Mouse (Mus musculus) kidney, embryonic 14.5 days (tissue): ENCODE data around the gene Igsf8. TPM values are rescaled to one million over a fixed set of nuclear protein-coding genes. Genes with fewer than 3 reads are reported as not detected.

Experiments
- ATAC-seq: fragments of 200-750 bp; cut with Nextera tagmentation; 2 replicates; pipeline ENCODE4 v1.8.0; 2017; ENCODE audit warnings: moderate number of reproducible peaks, mild to moderate bottlenecking, moderate TSS enrichment, moderate library complexity; ENCODE audit not compliant: low FRiP score, low TSS enrichment
- H3K27ac ChIP-seq: fragments of 300-500 bp; sonication (generic); 2 replicates; pipeline ENCODE4 v1.5.1; 2014; ENCODE audit warnings: low read depth, mild to moderate bottlenecking, low read length, moderate library complexity, mixed read lengths
- H3K27me3 ChIP-seq: fragments of 300-500 bp; sonication (generic); 2 replicates; pipeline ENCODE4 v1.6.1; 2014; ENCODE audit warnings: mild to moderate bottlenecking, low read length; ENCODE audit not compliant: control insufficient read depth, insufficient read depth
- H3K36me3 ChIP-seq: fragments of 300-500 bp; sonication (generic); 2 replicates; pipeline ENCODE4 v1.6.1; 2014; ENCODE audit warnings: low read length, mixed read lengths; ENCODE audit not compliant: control insufficient read depth, insufficient read depth
- H3K4me1 ChIP-seq: fragments of 300-500 bp; sonication (generic); 2 replicates; pipeline ENCODE4 v1.6.1; 2014; ENCODE audit warnings: low read length, mixed read lengths; ENCODE audit not compliant: control insufficient read depth, insufficient read depth
- H3K4me2 ChIP-seq: fragments of 300-500 bp; sonication (generic); replicated peaks from 2 replicates; pipeline ENCODE4 v1.6.1; 2014; ENCODE audit warnings: low read depth, mild to moderate bottlenecking, low read length
- H3K4me3 ChIP-seq: fragments of 300-500 bp; sonication (generic); 2 replicates; pipeline ENCODE4 v1.5.1; 2014; ENCODE audit warnings: mild to moderate bottlenecking, low read length
- H3K9ac ChIP-seq: fragments of 300-500 bp; sonication (generic); 2 replicates; pipeline ENCODE4 v1.6.1; 2014; ENCODE audit warnings: low read depth, mild to moderate bottlenecking, low read length, moderate library complexity
- H3K9me3 ChIP-seq: fragments of 300-500 bp; sonication (generic); 2 replicates; pipeline ENCODE4 v1.6.1; 2016; ENCODE audit warnings: low read length; ENCODE audit not compliant: control insufficient read depth
- WGBS: fragments of 180-500 bp; shearing (Covaris S2); extraction: QIAGEN DNeasy Blood & Tissue Kit; methylation state at CpG from one replicate; pipeline ENCODE4 v1.1.7; 2014; 5-methylcytosine and 5-hydroxymethylcytosine counted together
- polyA plus RNA-seq: library from polyadenylated mRNA; unstranded; fragments of >200 nt; fragmentation: Nextera tagmentation; extraction: Ambion mirVana; gene quantifications from 2 replicates; pipeline ENCODE4 v1.2.1, GENCODE M21; 2014

Igsf8 gene
- polyA plus RNA-seq, 1 experiment from 2014 or later: 53.1 TPM

DNA sequence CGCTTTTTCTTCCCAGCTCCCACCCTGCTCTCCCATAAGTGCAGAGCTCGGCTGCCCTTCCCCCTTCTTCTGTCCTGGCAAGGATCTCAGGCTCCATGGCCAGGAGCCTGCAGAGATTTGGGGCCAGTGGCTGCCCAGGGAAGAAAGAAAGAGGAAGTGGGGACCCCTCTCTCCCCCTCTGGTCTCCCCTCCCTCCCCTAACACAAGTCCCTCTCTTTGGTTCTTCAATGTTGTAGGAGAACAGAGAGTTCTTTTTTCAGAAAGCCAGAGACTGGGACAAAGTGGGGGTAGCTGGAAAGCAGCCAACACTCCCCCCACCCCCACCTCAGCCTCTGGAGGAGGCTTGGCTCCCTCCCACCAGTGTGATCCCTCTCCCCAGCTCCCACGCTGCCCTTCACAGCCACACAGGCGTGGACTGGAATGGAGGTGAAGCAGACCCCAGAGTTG lies 34.3 kb downstream of the Igsf8 start:
- peaks cover 19% of the 10 kb centered on the region for H3K4me1 ChIP-seq

DNA sequence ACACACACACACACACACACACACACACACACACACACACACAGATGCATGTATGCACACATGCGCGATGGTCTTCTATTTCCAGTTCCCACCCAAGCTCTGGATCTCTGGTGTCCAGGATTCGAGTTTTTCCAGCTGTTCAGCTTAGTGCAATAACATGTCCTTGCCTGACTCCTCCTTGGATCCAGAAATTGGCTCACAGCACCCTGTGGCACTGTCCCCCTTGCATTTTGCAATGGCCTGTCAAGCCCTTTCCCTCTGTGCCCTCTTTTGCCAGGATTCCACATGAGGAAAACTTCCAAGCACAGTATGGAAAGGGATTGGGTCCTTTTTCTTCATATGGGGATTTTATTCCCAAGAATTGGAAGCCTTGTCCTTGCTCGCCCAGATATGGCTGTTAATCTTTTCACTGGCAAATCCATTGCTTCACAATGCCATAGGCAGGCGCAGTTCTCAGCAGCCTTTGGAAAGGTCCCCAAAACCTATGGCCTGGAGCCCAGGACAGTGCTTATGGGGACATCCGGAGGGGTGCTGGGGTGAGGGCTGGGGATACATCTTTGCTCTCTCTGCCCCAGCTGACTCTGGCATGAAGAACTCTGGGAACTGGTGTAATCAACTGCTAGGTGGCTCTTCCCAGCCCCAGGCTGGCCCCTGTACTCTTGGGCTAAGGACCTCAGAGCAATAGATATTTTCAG lies 35.5 kb downstream of the Igsf8 start:
- no peaks in the 10 kb centered on the region for H3K9me3 ChIP-seq
- H3K36me3 ChIP-seq: no peaks in the 10 kb centered on the region
- H3K4me2 ChIP-seq: peak overlapping the region; percentile 45; the same call in 1 of the 2 replicates
- 76% methylated on average over 6 of the region's 6 CpGs for WGBS
- H3K27me3 ChIP-seq: no peaks in the 10 kb centered on the region
- H3K4me1 ChIP-seq: peaks cover 30% of the 10 kb centered on the region
- H3K9ac ChIP-seq: no peak overlapping the region
- no peak overlapping the region for H3K27ac ChIP-seq
- H3K4me3 ChIP-seq: peak overlapping the region; percentile 19; the same call in 1 of the 2 replicates
- ATAC-seq: 0 out of 2 replicates have a peak, but pooled peaks have one; percentile 4

More for the DNA sequence above, 34.3 kb downstream of the Igsf8 start:
- no peak; the same call in 1 of the 2 replicates for ATAC-seq
- WGBS: 55% methylated on average over 4 of the region's 4 CpGs
- Histone ChIP-seq H3K4me2 (no peak overlapping the region), H3K27ac (no peak overlapping the region), H3K9ac (peak overlapping the region; percentile 19), H3K9me3 (no peaks in the 10 kb centered on the region), H3K4me3 (no peak overlapping the region), H3K36me3 (no peaks in the 10 kb centered on the region), H3K27me3 (no peaks in the 10 kb centered on the region)

DNA sequence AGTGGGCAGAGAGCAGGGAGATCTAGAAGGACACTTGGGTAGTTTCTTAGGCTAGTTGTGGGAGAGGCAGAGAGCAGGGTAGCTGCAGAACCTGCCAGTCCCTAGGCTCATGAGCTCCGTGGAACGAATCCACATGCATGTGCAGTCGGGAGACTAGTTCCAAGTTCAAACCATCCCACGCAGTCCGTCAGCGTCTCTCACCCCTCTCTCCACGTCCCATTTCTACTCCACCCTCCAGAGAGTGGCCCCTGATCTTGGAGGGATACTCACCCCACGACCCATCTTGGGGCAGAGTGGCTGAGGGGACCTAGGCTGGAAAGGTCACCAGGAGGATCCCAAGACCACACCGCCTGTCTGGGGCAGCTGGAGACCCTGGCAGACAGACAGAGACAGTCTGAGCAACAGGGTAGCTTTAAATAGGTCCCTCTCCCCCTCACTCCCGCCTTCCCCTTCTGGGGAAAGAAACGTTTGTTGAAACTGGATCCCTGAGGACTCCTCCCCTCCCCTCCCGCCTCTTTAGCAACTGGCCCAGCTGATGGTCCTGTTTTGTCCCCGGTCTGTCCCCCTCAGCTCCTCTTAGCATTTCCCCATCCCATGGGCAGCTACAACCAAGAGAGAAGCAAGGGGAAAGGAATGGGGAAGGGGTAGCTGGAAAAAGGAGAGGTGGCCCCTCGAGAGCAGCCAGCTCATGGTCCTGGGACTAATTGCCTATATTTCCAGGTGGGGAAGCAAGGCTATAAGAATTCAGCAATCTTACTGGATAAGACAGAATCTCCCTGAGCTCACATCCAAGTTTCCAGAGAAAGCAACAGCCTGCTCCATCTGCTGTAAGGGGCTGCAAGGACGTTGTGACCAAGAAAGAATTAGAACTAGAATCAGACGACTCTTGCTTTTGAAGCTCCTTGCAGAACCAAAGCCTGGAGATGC lies 36.4 kb downstream of the Igsf8 start, which contains the start of gene Atp1a2:
TSS of gene Atp1a2 (minus strand) at position 454 of the 927 bp plus-strand sequence.
- Histone ChIP-seq H3K9ac (peak within 1 kb of the TSS; percentile 45; the same call in 1 of the 2 replicates), H3K4me1 (peaks cover 32% of the 10 kb centered on the region)
- WGBS: 5% methylated on average over 16 of the region's 16 CpGs

DNA sequence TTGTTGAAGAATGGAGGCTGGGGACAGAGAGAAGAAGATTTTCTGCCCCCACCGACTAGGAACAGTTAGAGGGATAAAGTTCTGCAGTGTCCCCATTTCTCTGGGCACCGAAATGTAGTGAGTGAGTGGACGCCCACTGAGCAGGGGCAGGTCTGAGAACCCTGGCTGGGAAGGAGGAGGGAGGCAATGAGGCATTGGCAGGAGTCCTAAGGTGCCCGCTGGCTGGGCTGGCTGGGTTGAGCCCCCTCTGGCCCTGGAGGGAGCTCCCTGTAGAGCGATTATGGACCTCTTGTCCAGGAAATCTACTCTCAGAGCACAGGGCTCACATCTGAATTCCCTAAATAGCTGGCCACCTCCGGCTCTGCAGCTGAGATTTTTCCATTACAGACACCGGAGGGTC lies 38.1 kb downstream of the Igsf8 start:
- H3K27ac ChIP-seq: no peak overlapping the region
- no peak overlapping the region for H3K4me3 ChIP-seq
- no peak overlapping the region for H3K4me2 ChIP-seq
- 68% methylated on average over 7 of the region's 7 CpGs for WGBS
- H3K27me3 ChIP-seq: no peaks in the 10 kb centered on the region
- no peak overlapping the region for H3K9ac ChIP-seq
- no peaks in the 10 kb centered on the region for H3K9me3 ChIP-seq
- ATAC-seq: no peak
- no peaks in the 10 kb centered on the region for H3K36me3 ChIP-seq
- H3K4me1 ChIP-seq: peaks cover 38% of the 10 kb centered on the region

More for the DNA sequence above, 36.4 kb downstream of the Igsf8 start, which contains the start of gene Atp1a2:
- Histone ChIP-seq H3K9me3 (no peaks in the 10 kb centered on the region), H3K27ac (peak within 1 kb of the TSS; percentile 48), H3K4me2 (peak within 1 kb of the TSS; percentile 45), H3K27me3 (no peaks in the 10 kb centered on the region), H3K36me3 (no peaks in the 10 kb centered on the region), H3K4me3 (peak within 1 kb of the TSS; percentile 19)
- peak; percentile 58 for ATAC-seq

DNA sequence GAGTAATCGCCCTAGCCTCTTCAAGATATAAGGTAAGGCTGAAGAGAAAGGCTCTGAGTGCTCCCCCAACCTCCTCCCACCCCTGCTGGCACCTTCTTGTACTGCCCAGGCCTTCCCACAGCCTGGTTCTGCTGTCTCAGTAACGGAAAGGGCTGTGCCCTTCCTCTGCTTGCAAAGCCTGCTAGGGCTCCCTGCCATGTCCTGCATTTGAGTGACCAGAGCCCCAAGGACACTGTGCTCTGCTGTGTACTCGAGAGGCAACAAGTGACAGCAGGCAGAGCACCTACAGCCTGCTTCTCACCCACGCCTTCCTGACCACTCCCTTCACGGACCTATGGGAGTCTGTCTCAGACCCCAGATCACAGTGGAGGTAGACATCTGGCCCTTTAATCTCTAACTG lies 38.8 kb downstream of the Igsf8 start:
- Histone ChIP-seq H3K4me1 (peaks cover 37% of the 10 kb centered on the region), H3K9me3 (no peaks in the 10 kb centered on the region), H3K9ac (no peak overlapping the region), H3K4me3 (no peak overlapping the region), H3K4me2 (no peak overlapping the region), H3K27ac (no peak overlapping the region), H3K27me3 (no peaks in the 10 kb centered on the region), H3K36me3 (no peaks in the 10 kb centered on the region)
- ATAC-seq: no peak
- 61% methylated on average over 5 of the region's 5 CpGs for WGBS

DNA sequence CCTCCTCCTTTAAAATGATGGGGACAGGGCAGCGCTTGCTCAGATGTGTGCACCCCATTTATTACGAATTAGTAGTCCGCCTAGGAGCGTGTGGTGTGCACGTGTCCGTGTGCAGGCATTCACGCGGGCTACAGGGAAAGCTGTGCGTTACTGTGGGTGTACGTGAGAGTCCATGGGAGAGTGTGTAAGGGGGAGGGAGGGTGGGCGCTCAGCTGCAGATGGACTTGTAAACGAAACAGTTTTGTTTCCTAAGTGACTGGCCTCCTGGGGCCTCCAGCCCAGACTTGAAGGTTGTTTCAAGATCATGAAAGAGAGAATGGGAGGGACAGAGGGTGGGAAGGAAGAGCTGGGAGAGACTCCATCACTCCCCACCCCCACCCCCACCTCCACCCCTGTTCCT lies 39.7 kb downstream of the Igsf8 start:
- Histone ChIP-seq H3K9me3 (no peaks in the 10 kb centered on the region), H3K4me3 (no peak overlapping the region), H3K4me1 (peaks cover 28% of the 10 kb centered on the region), H3K4me2 (no peak overlapping the region), H3K27me3 (no peaks in the 10 kb centered on the region), H3K27ac (no peak overlapping the region), H3K36me3 (no peaks in the 10 kb centered on the region), H3K9ac (no peak overlapping the region)
- WGBS: 54% methylated on average over 12 of the region's 12 CpGs
- ATAC-seq: no peak

DNA sequence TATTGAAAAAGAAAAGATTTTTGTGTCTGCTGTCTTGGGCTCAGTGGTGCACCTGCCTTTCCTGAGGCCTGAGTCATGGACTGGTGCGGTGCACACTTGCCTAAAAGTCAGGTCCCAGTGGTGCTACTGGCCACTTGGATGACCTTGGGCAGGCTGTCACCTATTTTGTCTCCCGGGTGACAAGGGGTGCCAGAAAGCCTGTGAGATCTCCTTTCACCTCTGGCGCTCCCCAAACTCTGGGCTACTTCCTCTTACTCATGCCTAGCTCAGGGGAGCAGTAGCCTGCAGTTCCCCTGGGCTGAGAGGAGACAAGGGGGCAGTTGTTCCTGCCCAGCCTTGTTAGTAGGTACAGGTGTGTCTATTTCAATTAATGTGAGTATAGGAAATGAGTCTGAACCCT lies 40.9 kb downstream of the Igsf8 start:
- no peak overlapping the region for H3K27ac ChIP-seq
- no peak overlapping the region for H3K4me2 ChIP-seq
- H3K36me3 ChIP-seq: no peaks in the 10 kb centered on the region
- peaks cover 26% of the 10 kb centered on the region for H3K4me1 ChIP-seq
- no peak overlapping the region for H3K9ac ChIP-seq
- 53% methylated on average over 3 of the region's 3 CpGs for WGBS
- no peaks in the 10 kb centered on the region for H3K9me3 ChIP-seq
- no peak overlapping the region for H3K4me3 ChIP-seq
- no peak for ATAC-seq
- no peaks in the 10 kb centered on the region for H3K27me3 ChIP-seq

DNA sequence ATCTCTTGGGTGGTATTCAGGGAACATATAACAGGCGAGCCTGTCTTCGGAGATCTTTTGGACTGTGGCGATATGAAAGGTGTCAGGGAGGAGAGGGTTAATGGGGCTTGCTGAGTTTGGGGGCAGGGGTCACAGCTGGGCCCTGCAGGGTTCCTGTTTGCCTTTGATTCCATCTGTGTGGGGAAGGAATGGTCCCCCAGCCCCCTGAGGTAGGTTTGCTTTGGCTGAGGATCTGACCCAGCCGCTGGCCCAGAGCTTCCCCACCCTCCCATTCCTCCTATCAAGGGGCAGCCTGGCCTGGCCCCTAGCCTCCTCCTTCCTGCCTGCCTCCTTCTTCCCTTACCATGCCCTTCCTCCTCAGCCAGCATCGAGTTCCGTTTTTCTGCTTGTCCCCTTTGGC lies 41.4 kb downstream of the Igsf8 start:
- peak; percentile 33; the same call in 1 of the 2 replicates for ATAC-seq
- H3K27me3 ChIP-seq: no peaks in the 10 kb centered on the region
- H3K4me3 ChIP-seq: no peak overlapping the region
- no peaks in the 10 kb centered on the region for H3K36me3 ChIP-seq
- WGBS: 8% methylated on average over 6 of the region's 6 CpGs
- peaks cover 23% of the 10 kb centered on the region for H3K4me1 ChIP-seq
- no peaks in the 10 kb centered on the region for H3K9me3 ChIP-seq
- H3K4me2 ChIP-seq: no peak overlapping the region
- no peak overlapping the region for H3K27ac ChIP-seq
- H3K9ac ChIP-seq: no peak overlapping the region
